ENCODE assay signal across 20 mouse cellular contexts in the genomic region with DNA sequence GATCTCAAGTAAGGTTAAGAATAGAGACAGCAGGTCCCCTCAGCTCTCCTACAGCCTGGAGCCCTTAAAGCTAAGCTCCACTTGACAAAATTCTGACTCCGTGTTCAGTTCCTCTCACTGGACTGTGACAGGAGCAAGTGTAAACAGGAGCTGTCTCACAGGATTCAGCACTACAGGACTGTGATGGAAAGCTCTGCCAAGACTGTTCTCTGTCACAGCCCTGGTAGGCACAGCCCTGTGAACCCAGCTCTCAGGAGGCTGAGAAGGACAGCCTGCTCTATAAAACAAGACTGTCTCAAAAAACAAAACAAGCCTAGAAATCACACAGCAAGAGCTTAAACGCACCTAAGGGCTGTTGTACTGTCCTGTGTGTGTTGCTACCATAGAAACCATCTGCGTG. TPM values are rescaled to one million over a fixed set of nuclear protein-coding genes. Genes with fewer than 3 reads are reported as not detected.
DNase-seq lines count a peak whose midpoint lies in the region; ATAC-seq and TF ChIP-seq lines count a peak whose summit lies in the region.
"Had no signal": no experiment of that assay in that cellular context is flagged by ENCODE, and none has a peak within 500 bp of the region (broad histone marks: within the 10 kb centered on the region; RNA-seq: fewer than 3 reads in every experiment).

No protein-coding gene starts in this region.

- TF ChIP-seq EP300 in lung, postnatal 0 days (IDR thresholded peaks at IDR 0.05), result no peak

- 61% methylated on average over 3 of the region's 3 CpGs for WGBS in heart, embryonic 14.5 days
- 56% methylated on average over 3 of the region's 3 CpGs for WGBS in kidney, adult 2 months
- WGBS in lung, postnatal 0 days, result 63% methylated on average over 3 of the region's 3 CpGs

- peak overlapping the region; percentile 22 to 50; a peak in 3 of 4 replicates for H3K27ac ChIP-seq in heart, embryonic 14.5 days (replicated peaks in 1 of 2; ENCODE audit: control insufficient read depth in 1 of 2, insufficient read depth in 1 of 2, low read depth in 2 of 2, low read length in 2 of 2)
- peak overlapping the region; percentile 9; the same call in 1 of the 2 replicates for H3K27ac ChIP-seq in kidney, adult 2 months (ENCODE audit: insufficient read depth, low read depth, low read length)
- no peak overlapping the region for H3K27ac ChIP-seq in lung, postnatal 0 days (ENCODE audit: low read length)
- H3K27ac ChIP-seq: embryonic facial prominence, embryonic 12.5 days; forebrain, embryonic 15.5 days; hindbrain, embryonic 15.5 days had no signal

- H3K4me3 ChIP-seq in heart, embryonic 14.5 days (ENCODE audit: control insufficient read depth in 1 of 2, insufficient read depth in 1 of 2, low read depth in 1 of 2, low read length in 2 of 2), result no peak overlapping the region
- H3K4me3 ChIP-seq in kidney, adult 2 months (ENCODE audit: insufficient read depth, low read depth, low read length), result no peak overlapping the region
- no peak overlapping the region for H3K4me3 ChIP-seq in lung, postnatal 0 days (ENCODE audit: low read depth, low read length)
- H3K4me3 ChIP-seq: embryonic facial prominence, embryonic 12.5 days; forebrain, embryonic 15.5 days; hindbrain, embryonic 15.5 days had no signal

- ATAC-seq in heart, embryonic 14.5 days (ENCODE audit: insufficient number of reproducible peaks, insufficient read depth, low FRiP score, low read depth), result 0 out of 2 replicates have a peak, but pooled peaks have one; percentile 72
- ATAC-seq in lung, postnatal 0 days, result no peak
- ATAC-seq: CD4-positive, CD25-positive, alpha-beta regulatory T cell, adult 4 months; forebrain, embryonic 15.5 days; intestine, embryonic 16.5 days had no signal

- TF ChIP-seq POLR2A in kidney, adult 2 months (IDR thresholded peaks at IDR 0.05; ENCODE audit: low read depth, low read length), result no peak

- no peak overlapping the region for H3K9ac ChIP-seq in heart, embryonic 14.5 days (ENCODE audit: low read length)
- H3K9ac ChIP-seq in lung, postnatal 0 days (replicated peaks; ENCODE audit: low read depth), result no peak overlapping the region
- H3K9ac ChIP-seq: embryonic facial prominence, embryonic 12.5 days; forebrain, embryonic 15.5 days; hindbrain, embryonic 15.5 days had no signal

- peaks cover 4 to 14% of the 10 kb centered on the region in 2 experiments; a peak in 2 of 4 replicates for H3K4me1 ChIP-seq in heart, embryonic 14.5 days (ENCODE audit: control insufficient read depth in 2 of 2, insufficient read depth in 2 of 2, low read length in 2 of 2)
- H3K4me1 ChIP-seq in kidney, adult 2 months (ENCODE audit: control insufficient read depth, insufficient read depth, low read length), result peaks cover 18% of the 10 kb centered on the region; the same call in 1 of the 2 replicates
- H3K4me1 ChIP-seq in lung, postnatal 0 days (ENCODE audit: insufficient read depth, low read depth, low read length), result no peaks in the 10 kb centered on the region
- H3K4me1 ChIP-seq: embryonic facial prominence, embryonic 12.5 days; forebrain, embryonic 15.5 days; hindbrain, embryonic 15.5 days had no signal

- TF ChIP-seq CTCF in kidney, adult 2 months (conservative IDR thresholded peaks at IDR 0.05; ENCODE audit: insufficient read depth, insufficient read length, low read depth, low read length), result no peak
- no peak for TF ChIP-seq CTCF in lung, postnatal 0 days (IDR thresholded peaks at IDR 0.05)

- no peak for DNase-seq in heart, adult 18-20 months
- DNase-seq in kidney, adult 2 months, result no peak
- no peak for DNase-seq in kidney, postnatal 10 days
- peak; percentile 40 for DNase-seq in lung, postnatal 0 days (ENCODE audit: low spot score)
- DNase-seq in lung, adult 18-20 months, result no peak
- DNase-seq in adipocyte (ENCODE audit: low spot score), result peak; percentile 49
- DNase-seq: adrenal gland, postnatal 14 days; B cell, adult 2 months; cerebellum, adult 11-12 months; cerebellum, adult 9-10 months; cerebellum, postnatal 25 days; gastrocnemius, postnatal 36 days; heart, postnatal 10 days had no signal

- H3K9me3 ChIP-seq in heart, embryonic 14.5 days (ENCODE audit: control insufficient read depth, low read length), result no peaks in the 10 kb centered on the region
- H3K9me3 ChIP-seq in lung, postnatal 0 days (ENCODE audit: low read length), result no peaks in the 10 kb centered on the region
- H3K9me3 ChIP-seq: embryonic facial prominence, embryonic 12.5 days; forebrain, embryonic 15.5 days; G1E; hindbrain, embryonic 15.5 days had no signal

- H3K4me2 ChIP-seq in heart, embryonic 14.5 days (ENCODE audit: low read length), result no peak overlapping the region
- H3K4me2 ChIP-seq in lung, postnatal 0 days (replicated peaks; ENCODE audit: low read depth, low read length), result no peak overlapping the region
- H3K4me2 ChIP-seq: embryonic facial prominence, embryonic 12.5 days; forebrain, embryonic 15.5 days; hindbrain, embryonic 15.5 days had no signal

- H3K27me3 ChIP-seq in heart, embryonic 14.5 days (ENCODE audit: control insufficient read depth, insufficient read depth, low read length), result no peaks in the 10 kb centered on the region
- H3K27me3 ChIP-seq in kidney, adult 2 months (replicated peaks; ENCODE audit: control insufficient read depth, insufficient read depth, low read length), result no peaks in the 10 kb centered on the region
- no peaks in the 10 kb centered on the region for H3K27me3 ChIP-seq in lung, postnatal 0 days (replicated peaks; ENCODE audit: insufficient read depth, low read length)
- H3K27me3 ChIP-seq: embryonic facial prominence, embryonic 12.5 days; forebrain, embryonic 15.5 days; hindbrain, embryonic 15.5 days had no signal

- peaks cover 43% of the 10 kb centered on the region for H3K36me3 ChIP-seq in heart, embryonic 14.5 days (ENCODE audit: control insufficient read depth, insufficient read depth, low read length)
- H3K36me3 ChIP-seq in kidney, adult 2 months (ENCODE audit: control insufficient read depth, insufficient read depth, low read length), result 0 out of 2 replicates have a peak, but pooled peaks cover 2% of the 10 kb centered on the region
- H3K36me3 ChIP-seq in lung, postnatal 0 days (ENCODE audit: insufficient read depth, low read length), result 0 out of 2 replicates have a peak, but pooled peaks cover 2% of the 10 kb centered on the region

RNA-seq across cellular contexts. Expression of a gene that starts 51.5 kb away (rescaled TPM):
- 98.3 and 101 TPM in 2 replicates for polyA plus RNA-seq in heart, embryonic 14.5 days (2014; fragmentation: Nextera tagmentation; extraction: Ambion mirVana)
- 10 to 100 TPM; 47.8 to 51.2 TPM for total RNA-seq in heart, adult 18-20 months (2021)
- 19.8 and 23.1 TPM in 2 replicates for polyA plus RNA-seq in kidney, adult 2 months (2012; rRNA removed)
- 41.8 and 45.6 TPM in 2 replicates for polyA plus RNA-seq in lung, postnatal 0 days (2015; fragmentation: Nextera tagmentation; extraction: Ambion mirVana)

Comparison
In these comparisons a context has a peak if more than half of its experiments do, and no peak if none do; other contexts are left out.
1. DNase-seq: peak in lung, postnatal 0 days (single experiment) and adipocyte (single experiment); none in heart, adult 18-20 months (0 of 2), kidney, adult 2 months (single experiment), kidney, postnatal 10 days (single experiment) and lung, adult 18-20 months (0 of 2).